Mouse (Mus musculus) thymus, adult 2 months (tissue): ENCODE measurements around the gene Hus1b.

Experiments used
- CTCF ChIP-seq: fragments of 200-500 bp; IDR thresholded peaks from 2 replicates; pipeline ENCODE4 v1.5.1; 2012; ENCODE audit warnings: mild to moderate bottlenecking, control low read depth, low read length, moderate library complexity, borderline replicate concordance; ENCODE audit not compliant: control insufficient read depth, poor library complexity, insufficient read depth; ENCODE audit errors: extremely low read depth
- POLR2A ChIP-seq: fragments of 200-500 bp; IDR thresholded peaks from 2 replicates; pipeline ENCODE4 v1.6.1; 2012; ENCODE audit warnings: mild to moderate bottlenecking, low read length, control low read depth, moderate library complexity; ENCODE audit not compliant: control insufficient read depth, poor library complexity, insufficient read depth; ENCODE audit errors: extremely low read depth

GRCm38 (mm10) chr13:30960714-30961113 lies 13.2 kb upstream of the Hus1b start:
- no peak for TF ChIP-seq POLR2A
- no peak for TF ChIP-seq CTCF
